Mouse (Mus musculus) testis, adult 2 months (tissue): Measurements from ENCODE around the gene Foxo1. TPM values are rescaled to one million over a fixed set of nuclear protein-coding genes. Genes with fewer than 3 reads are reported as not detected.

Experiments used
- H3K27ac ChIP-seq: fragments of 200-500 bp; 2 replicates; pipeline ENCODE4 v1.5.1; 2012; ENCODE audit warnings: low read depth, low read length; ENCODE audit not compliant: control insufficient read depth, insufficient read depth
- H3K27me3 ChIP-seq: fragments of 200-500 bp; 2 replicates; pipeline ENCODE4 v1.6.1; 2012; ENCODE audit warnings: mild to moderate bottlenecking, low read length, moderate library complexity; ENCODE audit not compliant: control insufficient read depth, insufficient read depth
- H3K36me3 ChIP-seq: fragments of 200-500 bp; 2 replicates; pipeline ENCODE4 v1.6.1; 2012; ENCODE audit warnings: mild to moderate bottlenecking, low read length; ENCODE audit not compliant: control insufficient read depth, insufficient read depth
- H3K4me1 ChIP-seq: fragments of 200-500 bp; 2 replicates; pipeline ENCODE4 v1.6.1; 2012; ENCODE audit warnings: low read length; ENCODE audit not compliant: control insufficient read depth, insufficient read depth
- H3K4me3 ChIP-seq: fragments of 200-500 bp; 2 replicates; pipeline ENCODE4 v1.5.1; 2012; ENCODE audit warnings: low read depth, mild to moderate bottlenecking, low read length, moderate library complexity, mixed read lengths; ENCODE audit not compliant: control insufficient read depth
- CTCF ChIP-seq: fragments of 200-500 bp; IDR thresholded peaks from 2 replicates; pipeline ENCODE4 v1.5.1; 2012; ENCODE audit warnings: low read depth, mild to moderate bottlenecking, inconsistent platforms, low read length, moderate library complexity; ENCODE audit not compliant: control insufficient read depth, insufficient read depth, insufficient replicate concordance
- POLR2A ChIP-seq: fragments of 200-500 bp; IDR thresholded peaks from 2 replicates; pipeline ENCODE4 v1.6.1; 2012; ENCODE audit warnings: low read depth, mild to moderate bottlenecking, inconsistent platforms, low read length, moderate library complexity; ENCODE audit not compliant: control insufficient read depth
- polyA plus RNA-seq: library from polyadenylated mRNA; depleted of rRNA; stranded (reverse); fragments of >200 nt; gene quantifications from 2 replicates; pipeline ENCODE4 v1.2.3, GENCODE M21; 2012

Gene Foxo1
- polyA plus RNA-seq, 1 experiment: 2.2 TPM

GRCm38 (mm10) chr3:52296224-52296760 is 28.2 kb downstream of the Foxo1 start:
- Histone ChIP-seq H3K36me3 (no peaks in the 10 kb centered on the region), H3K27me3 (no peaks in the 10 kb centered on the region), H3K4me3 (no peak overlapping the region), H3K4me1 (no peaks in the 10 kb centered on the region), H3K27ac (no peak overlapping the region)
- no peak for TF ChIP-seq CTCF
- TF ChIP-seq POLR2A: no peak

- no peaks in the 10 kb centered on the region for H3K4me1 ChIP-seq
- H3K27me3 ChIP-seq: no peaks in the 10 kb centered on the region
- H3K27ac ChIP-seq: no peak overlapping the region
- H3K36me3 ChIP-seq: no peaks in the 10 kb centered on the region
- no peak overlapping the region for H3K4me3 ChIP-seq
- TF ChIP-seq POLR2A: no peak
- TF ChIP-seq CTCF: no peak
Observed at GRCm38 (mm10) chr3:52297291-52298018, 29.3 kb downstream of the Foxo1 start.

- TF ChIP-seq CTCF: no peak
- no peak for TF ChIP-seq POLR2A
- Histone ChIP-seq H3K4me1 (no peaks in the 10 kb centered on the region), H3K27me3 (no peaks in the 10 kb centered on the region), H3K36me3 (no peaks in the 10 kb centered on the region), H3K27ac (no peak overlapping the region), H3K4me3 (no peak overlapping the region)
Observed at GRCm38 (mm10) chr3:52298683-52299082, 30.5 kb downstream of the Foxo1 start.

GRCm38 (mm10) chr3:52299376-52299775 is 31.2 kb downstream of the Foxo1 start:
- Histone ChIP-seq H3K36me3 (no peaks in the 10 kb centered on the region), H3K4me3 (no peak overlapping the region), H3K27me3 (no peaks in the 10 kb centered on the region), H3K27ac (no peak overlapping the region), H3K4me1 (no peaks in the 10 kb centered on the region)
- TF ChIP-seq CTCF: no peak

GRCm38 (mm10) chr3:52300517-52300916 is 32.4 kb downstream of the Foxo1 start:
- Histone ChIP-seq H3K36me3 (no peaks in the 10 kb centered on the region), H3K4me3 (no peak overlapping the region), H3K27me3 (no peaks in the 10 kb centered on the region), H3K27ac (no peak overlapping the region), H3K4me1 (no peaks in the 10 kb centered on the region)
- no peak for TF ChIP-seq CTCF
- TF ChIP-seq POLR2A: no peak

GRCm38 (mm10) chr3:52303301-52303700 is 35.2 kb downstream of the Foxo1 start:
- Histone ChIP-seq H3K4me1 (no peaks in the 10 kb centered on the region), H3K27me3 (no peaks in the 10 kb centered on the region), H3K4me3 (no peak overlapping the region), H3K36me3 (no peaks in the 10 kb centered on the region), H3K27ac (no peak overlapping the region)
- TF ChIP-seq CTCF (no peak), POLR2A (no peak)

GRCm38 (mm10) chr3:52308586-52309321 is 40.6 kb downstream of the Foxo1 start:
- Histone ChIP-seq H3K36me3 (no peaks in the 10 kb centered on the region), H3K4me1 (no peaks in the 10 kb centered on the region), H3K27ac (no peak overlapping the region), H3K4me3 (no peak overlapping the region), H3K27me3 (no peaks in the 10 kb centered on the region)
- TF ChIP-seq CTCF (no peak), POLR2A (no peak)

GRCm38 (mm10) chr3:52320516-52321270 is 52.6 kb downstream of the Foxo1 start:
- no peaks in the 10 kb centered on the region for H3K27me3 ChIP-seq
- no peaks in the 10 kb centered on the region for H3K4me1 ChIP-seq
- H3K4me3 ChIP-seq: no peak overlapping the region
- TF ChIP-seq CTCF: no peak
- TF ChIP-seq POLR2A: no peak
- H3K27ac ChIP-seq: no peak overlapping the region
- H3K36me3 ChIP-seq: no peaks in the 10 kb centered on the region
